Mouse (Mus musculus): ENCODE data around the gene Cntrob. TPM values are rescaled to one million over a fixed set of nuclear protein-coding genes. Genes with fewer than 3 reads are reported as not detected.

The Cntrob gene
- total and polyA plus RNA-seq, 2 experiments from 2014 or later: 6.9 to 7.5 TPM

- Histone ChIP-seq H3K9me3 (replicated peaks; ENCODE audit: control insufficient read depth, low read length) (no peaks in the 10 kb centered on the region), H3K27me3 (ENCODE audit: control insufficient read depth, insufficient read depth, low read length) (no peaks in the 10 kb centered on the region), H3K36me3 (replicated peaks; ENCODE audit: control insufficient read depth, insufficient read depth, low read length) (no peaks in the 10 kb centered on the region), H3K4me1 (ENCODE audit: control insufficient read depth, insufficient read depth) (peaks cover 8% of the 10 kb centered on the region), H3K4me3 (ENCODE audit: low read depth, low read length) (no peak overlapping the region), H3K27ac (ENCODE audit: low read depth) (no peak overlapping the region), H3K4me2 (ENCODE audit: low read depth, low read length) (no peak overlapping the region), H3K9ac (replicated peaks; ENCODE audit: low read depth, low read length) (no peak overlapping the region)
- DNase-seq (ENCODE audit: low spot score): no peak
- ATAC-seq (ENCODE audit: insufficient read depth, low read depth): no peak
- TF ChIP-seq CTCF (IDR thresholded peaks at IDR 0.05; ENCODE audit: low read depth) (no peak), EP300 (IDR thresholded peaks at IDR 0.05; ENCODE audit: low read depth) (no peak)
- 58% methylated on average over 2 of the region's 2 CpGs for WGBS
Observed at GRCm38 (mm10) chr11:69264276-69264675, 59.3 kb downstream of the Cntrob start.

- no peak overlapping the region for H3K4me2 ChIP-seq (ENCODE audit: low read depth, low read length)
- 89% methylated on average over 1 of the region's 1 CpGs for WGBS
- no peak overlapping the region for H3K4me3 ChIP-seq (ENCODE audit: low read depth, low read length)
- no peak for TF ChIP-seq EP300 (IDR thresholded peaks at IDR 0.05; ENCODE audit: low read depth)
- TF ChIP-seq CTCF (IDR thresholded peaks at IDR 0.05; ENCODE audit: low read depth): no peak
- H3K36me3 ChIP-seq (replicated peaks; ENCODE audit: control insufficient read depth, insufficient read depth, low read length): no peaks in the 10 kb centered on the region
- H3K4me1 ChIP-seq (ENCODE audit: control insufficient read depth, insufficient read depth): no peaks in the 10 kb centered on the region; the same call in 1 of the 2 replicates
- no peak for ATAC-seq (ENCODE audit: insufficient read depth, low read depth)
- no peak overlapping the region for H3K27ac ChIP-seq (ENCODE audit: low read depth)
- no peaks in the 10 kb centered on the region for H3K9me3 ChIP-seq (replicated peaks; ENCODE audit: control insufficient read depth, low read length)
- DNase-seq (ENCODE audit: low spot score): no peak
- no peak overlapping the region for H3K9ac ChIP-seq (replicated peaks; ENCODE audit: low read depth, low read length)
- no peaks in the 10 kb centered on the region for H3K27me3 ChIP-seq (ENCODE audit: control insufficient read depth, insufficient read depth, low read length)
Observed at GRCm38 (mm10) chr11:69260111-69260510, 63.5 kb downstream of the Cntrob start.

DNA sequence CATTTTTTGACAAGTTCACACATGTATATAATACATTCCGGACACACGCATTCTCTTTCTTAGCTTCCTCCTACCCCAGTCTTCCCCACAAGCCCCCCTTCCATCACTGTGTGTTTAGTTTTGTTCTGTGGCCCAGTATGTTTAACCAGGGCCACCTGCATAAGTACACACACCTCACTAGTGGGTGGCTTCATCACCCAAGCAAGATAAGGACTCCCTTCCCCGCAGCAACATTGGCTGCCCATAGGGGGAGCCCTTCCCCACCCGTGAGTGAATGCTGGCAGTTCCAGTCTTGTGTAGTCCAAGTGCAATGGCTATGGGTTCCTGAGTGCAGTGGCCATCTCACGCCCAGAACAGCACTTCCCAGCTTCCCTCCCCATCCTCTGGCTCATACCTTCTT lies 65.3 kb downstream of the Cntrob start:
- H3K9me3 ChIP-seq (replicated peaks; ENCODE audit: control insufficient read depth, low read length): no peaks in the 10 kb centered on the region
- H3K36me3 ChIP-seq (replicated peaks; ENCODE audit: control insufficient read depth, insufficient read depth, low read length): no peaks in the 10 kb centered on the region
- DNase-seq (ENCODE audit: low spot score): peak; percentile 34
- H3K4me2 ChIP-seq (ENCODE audit: low read depth, low read length): peak overlapping the region; percentile 47
- H3K27me3 ChIP-seq (ENCODE audit: control insufficient read depth, insufficient read depth, low read length): no peaks in the 10 kb centered on the region
- peak; percentile 73 for ATAC-seq (ENCODE audit: insufficient read depth, low read depth)
- no peak overlapping the region; the same call in 1 of the 2 replicates for H3K9ac ChIP-seq (replicated peaks; ENCODE audit: low read depth, low read length)
- 64% methylated on average over 5 of the region's 5 CpGs for WGBS
- H3K4me3 ChIP-seq (ENCODE audit: low read depth, low read length): peak overlapping the region; percentile 33
- no peaks in the 10 kb centered on the region; the same call in none of the 2 replicates for H3K4me1 ChIP-seq (ENCODE audit: control insufficient read depth, insufficient read depth)
- H3K27ac ChIP-seq (ENCODE audit: low read depth): peak overlapping the region; percentile 56; the same call in 1 of the 2 replicates
- TF ChIP-seq EP300 (IDR thresholded peaks at IDR 0.05; ENCODE audit: low read depth): no peak
- peak; percentile 76 for TF ChIP-seq CTCF (IDR thresholded peaks at IDR 0.05; ENCODE audit: low read depth)

GRCm38 (mm10) chr11:69257807-69258206 lies 65.8 kb downstream of the Cntrob start:
- WGBS: 46% methylated on average over 4 of the region's 4 CpGs
- Histone ChIP-seq H3K9ac (replicated peaks; ENCODE audit: low read depth, low read length) (no peak overlapping the region; the same call in 1 of the 2 replicates), H3K27me3 (ENCODE audit: control insufficient read depth, insufficient read depth, low read length) (no peaks in the 10 kb centered on the region), H3K4me1 (ENCODE audit: control insufficient read depth, insufficient read depth) (no peaks in the 10 kb centered on the region; the same call in none of the 2 replicates), H3K27ac (ENCODE audit: low read depth) (peak overlapping the region; percentile 56; the same call in 1 of the 2 replicates), H3K36me3 (replicated peaks; ENCODE audit: control insufficient read depth, insufficient read depth, low read length) (no peaks in the 10 kb centered on the region), H3K9me3 (replicated peaks; ENCODE audit: control insufficient read depth, low read length) (no peaks in the 10 kb centered on the region), H3K4me3 (ENCODE audit: low read depth, low read length) (peak overlapping the region; percentile 33), H3K4me2 (ENCODE audit: low read depth, low read length) (peak overlapping the region; percentile 47)
- TF ChIP-seq EP300 (IDR thresholded peaks at IDR 0.05; ENCODE audit: low read depth) (no peak), CTCF (IDR thresholded peaks at IDR 0.05; ENCODE audit: low read depth) (peak; percentile 50)
- ATAC-seq (ENCODE audit: insufficient read depth, low read depth): peak; percentile 52; the same call in 1 of the 2 replicates
- peak; percentile 36 for DNase-seq (ENCODE audit: low spot score)

GRCm38 (mm10) chr11:69257072-69257471 lies 66.5 kb downstream of the Cntrob start:
- no peaks in the 10 kb centered on the region for H3K27me3 ChIP-seq (ENCODE audit: control insufficient read depth, insufficient read depth, low read length)
- H3K36me3 ChIP-seq (replicated peaks; ENCODE audit: control insufficient read depth, insufficient read depth, low read length): no peaks in the 10 kb centered on the region
- DNase-seq (ENCODE audit: low spot score): no peak
- 58% methylated on average over 2 of the region's 2 CpGs for WGBS
- no peak overlapping the region for H3K9ac ChIP-seq (replicated peaks; ENCODE audit: low read depth, low read length)
- no peak for ATAC-seq (ENCODE audit: insufficient read depth, low read depth)
- no peaks in the 10 kb centered on the region for H3K9me3 ChIP-seq (replicated peaks; ENCODE audit: control insufficient read depth, low read length)
- no peak overlapping the region for H3K27ac ChIP-seq (ENCODE audit: low read depth)
- H3K4me1 ChIP-seq (ENCODE audit: control insufficient read depth, insufficient read depth): no peaks in the 10 kb centered on the region; the same call in none of the 2 replicates
- TF ChIP-seq EP300 (IDR thresholded peaks at IDR 0.05; ENCODE audit: low read depth) (no peak), CTCF (IDR thresholded peaks at IDR 0.05; ENCODE audit: low read depth) (no peak)
- H3K4me3 ChIP-seq (ENCODE audit: low read depth, low read length): no peak overlapping the region
- H3K4me2 ChIP-seq (ENCODE audit: low read depth, low read length): no peak overlapping the region

GRCm38 (mm10) chr11:69254808-69255207 lies 68.8 kb downstream of the Cntrob start:
- Histone ChIP-seq H3K36me3 (replicated peaks; ENCODE audit: control insufficient read depth, insufficient read depth, low read length) (no peaks in the 10 kb centered on the region), H3K27ac (ENCODE audit: low read depth) (no peak overlapping the region), H3K4me2 (ENCODE audit: low read depth, low read length) (no peak overlapping the region), H3K4me3 (ENCODE audit: low read depth, low read length) (no peak overlapping the region), H3K9ac (replicated peaks; ENCODE audit: low read depth, low read length) (no peak overlapping the region), H3K4me1 (ENCODE audit: control insufficient read depth, insufficient read depth) (no peaks in the 10 kb centered on the region; the same call in none of the 2 replicates), H3K9me3 (replicated peaks; ENCODE audit: control insufficient read depth, low read length) (no peaks in the 10 kb centered on the region), H3K27me3 (ENCODE audit: control insufficient read depth, insufficient read depth, low read length) (no peaks in the 10 kb centered on the region)
- no peak for TF ChIP-seq CTCF (IDR thresholded peaks at IDR 0.05; ENCODE audit: low read depth)
- TF ChIP-seq EP300 (IDR thresholded peaks at IDR 0.05; ENCODE audit: low read depth): no peak
- no peak for ATAC-seq (ENCODE audit: insufficient read depth, low read depth)
- WGBS: 76% methylated on average over 5 of the region's 5 CpGs
- no peak for DNase-seq (ENCODE audit: low spot score)
